Mouse (Mus musculus): ENCODE results near the gene Strn. TPM values are rescaled to one million over a fixed set of nuclear protein-coding genes. Genes with fewer than 3 reads are reported as not detected.

The Strn gene
- 3.3 and 8.5 TPM in 2 replicates for polyA plus RNA-seq (2011; ENCODE audit: insufficient read depth, insufficient read length, low replicate concordance, missing spikeins)

DNA sequence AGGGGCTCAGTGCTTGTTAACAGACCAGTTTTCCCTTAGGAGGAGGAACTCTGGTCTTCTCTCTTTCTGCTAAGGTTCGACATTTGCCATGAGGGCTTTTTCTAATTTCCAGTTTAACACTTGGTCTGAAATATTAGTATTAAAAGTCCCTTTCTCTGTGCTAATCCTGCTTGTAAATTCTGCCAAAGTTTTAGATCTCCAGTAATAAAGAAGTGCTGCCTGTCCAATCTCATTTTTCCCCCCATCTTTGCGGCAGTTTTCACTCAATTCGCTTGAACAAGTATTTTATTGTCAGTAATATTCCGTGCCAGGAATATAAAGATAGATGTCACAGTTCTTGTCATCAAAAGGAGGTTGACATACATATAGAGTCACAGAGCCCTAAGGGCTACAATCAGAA lies at the start of gene Strn:
TSS of gene Strn (minus strand) at position 101 of the 400 bp plus-strand sequence.
- no peaks in the 10 kb centered on the region; the same call in 1 of the 2 replicates for H3K4me1 ChIP-seq (ENCODE audit: control insufficient read depth, insufficient read depth, low read length)
- WGBS = 43% methylated on average over 4 of the region's 4 CpGs

DNA sequence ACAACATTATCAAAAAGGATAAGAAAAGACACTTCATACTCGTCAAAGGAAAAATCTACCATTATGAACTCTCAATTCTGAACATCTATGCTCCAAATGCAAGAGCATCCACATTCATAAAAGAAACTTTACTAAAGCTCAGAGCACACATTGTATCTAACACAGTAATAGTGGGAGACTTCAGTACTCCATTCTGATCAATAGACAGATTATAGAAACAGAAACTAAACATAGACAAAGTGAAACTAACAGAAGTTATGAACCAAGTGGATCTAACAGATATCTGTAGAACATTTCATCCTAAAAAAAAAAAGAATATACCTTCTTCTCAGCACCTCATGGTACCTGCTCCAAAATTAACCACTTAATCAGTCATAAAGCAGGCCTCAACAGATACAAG lies 41.8 kb upstream of the Strn start:
- no peaks in the 10 kb centered on the region for H3K4me1 ChIP-seq (ENCODE audit: control insufficient read depth, insufficient read depth, low read length)
- TF ChIP-seq CTCF (IDR thresholded peaks at IDR 0.05; ENCODE audit: control insufficient read depth, insufficient read depth, low read length) = no peak
- TF ChIP-seq POLR2A (IDR thresholded peaks at IDR 0.05; ENCODE audit: borderline replicate concordance, control insufficient read depth, low read depth, low read length) = no peak
- no peak overlapping the region for H3K4me3 ChIP-seq (replicated peaks; ENCODE audit: control insufficient read depth, low read depth, low read length)
- H3K27ac ChIP-seq (ENCODE audit: control insufficient read depth, insufficient read depth, low read depth, low read length, poor library complexity) = no peak overlapping the region
- 82% methylated on average over 1 of the region's 1 CpGs for WGBS

More for the DNA sequence above, at the start of gene Strn:
- H3K4me3 ChIP-seq (replicated peaks; ENCODE audit: control insufficient read depth, low read depth, low read length) = peak within 1 kb of the TSS; percentile 80
- TF ChIP-seq CTCF (IDR thresholded peaks at IDR 0.05; ENCODE audit: control insufficient read depth, insufficient read depth, low read length) = no peak
- no peak for TF ChIP-seq POLR2A (IDR thresholded peaks at IDR 0.05; ENCODE audit: borderline replicate concordance, control insufficient read depth, low read depth, low read length)
- H3K27ac ChIP-seq (ENCODE audit: control insufficient read depth, insufficient read depth, low read depth, low read length, poor library complexity) = peak within 1 kb of the TSS; percentile 97

DNA sequence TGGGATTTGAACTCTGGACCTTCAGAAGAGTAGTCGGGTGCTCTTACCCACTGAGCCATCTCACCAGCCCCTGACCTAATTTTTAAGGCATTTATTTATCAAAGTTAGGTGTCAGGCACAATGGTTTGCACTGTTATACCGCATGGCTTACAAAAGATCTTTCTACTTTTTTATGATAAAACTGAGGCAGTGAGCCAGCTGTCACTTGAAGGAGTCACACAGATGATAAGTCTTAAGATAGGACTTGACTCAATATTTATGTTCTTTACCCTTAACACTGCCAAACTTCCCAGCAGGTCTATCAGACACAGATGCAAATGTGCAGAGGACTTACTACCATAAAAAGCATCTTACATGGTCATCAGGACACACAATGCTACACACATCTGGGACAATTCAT lies 35.3 kb upstream of the Strn start:
- Histone ChIP-seq H3K27ac (ENCODE audit: control insufficient read depth, insufficient read depth, low read depth, low read length, poor library complexity) (no peak overlapping the region), H3K4me1 (ENCODE audit: control insufficient read depth, insufficient read depth, low read length) (no peaks in the 10 kb centered on the region), H3K4me3 (replicated peaks; ENCODE audit: control insufficient read depth, low read depth, low read length) (no peak overlapping the region)
- 68% methylated on average over 2 of the region's 2 CpGs for WGBS
- no peak for TF ChIP-seq POLR2A (IDR thresholded peaks at IDR 0.05; ENCODE audit: borderline replicate concordance, control insufficient read depth, low read depth, low read length)
- TF ChIP-seq CTCF (IDR thresholded peaks at IDR 0.05; ENCODE audit: control insufficient read depth, insufficient read depth, low read length) = no peak

DNA sequence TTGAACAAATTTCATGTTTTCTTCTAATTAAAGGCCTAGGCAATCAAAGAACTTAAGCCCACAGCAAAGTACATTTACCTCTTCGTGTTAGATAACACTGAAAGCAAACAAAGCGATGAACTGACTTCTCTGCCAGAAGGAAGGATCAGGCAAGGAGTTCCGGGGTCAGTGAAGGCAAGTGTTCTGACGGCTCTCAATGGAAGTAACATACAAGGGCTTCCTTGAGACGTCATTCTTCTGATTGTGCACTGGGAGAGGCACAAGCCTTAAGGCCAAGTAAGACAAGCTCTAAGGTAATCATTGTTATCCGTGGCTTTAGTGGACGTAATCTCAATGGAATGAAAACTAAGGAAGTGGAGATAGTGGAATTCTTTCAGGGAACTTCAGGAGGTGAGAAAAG lies 33.9 kb upstream of the Strn start:
- Histone ChIP-seq H3K27ac (ENCODE audit: control insufficient read depth, insufficient read depth, low read depth, low read length, poor library complexity) (no peak overlapping the region), H3K4me1 (ENCODE audit: control insufficient read depth, insufficient read depth, low read length) (no peaks in the 10 kb centered on the region), H3K4me3 (replicated peaks; ENCODE audit: control insufficient read depth, low read depth, low read length) (no peak overlapping the region)
- WGBS = 92% methylated on average over 7 of the region's 7 CpGs
- no peak for TF ChIP-seq CTCF (IDR thresholded peaks at IDR 0.05; ENCODE audit: control insufficient read depth, insufficient read depth, low read length)
- no peak for TF ChIP-seq POLR2A (IDR thresholded peaks at IDR 0.05; ENCODE audit: borderline replicate concordance, control insufficient read depth, low read depth, low read length)

DNA sequence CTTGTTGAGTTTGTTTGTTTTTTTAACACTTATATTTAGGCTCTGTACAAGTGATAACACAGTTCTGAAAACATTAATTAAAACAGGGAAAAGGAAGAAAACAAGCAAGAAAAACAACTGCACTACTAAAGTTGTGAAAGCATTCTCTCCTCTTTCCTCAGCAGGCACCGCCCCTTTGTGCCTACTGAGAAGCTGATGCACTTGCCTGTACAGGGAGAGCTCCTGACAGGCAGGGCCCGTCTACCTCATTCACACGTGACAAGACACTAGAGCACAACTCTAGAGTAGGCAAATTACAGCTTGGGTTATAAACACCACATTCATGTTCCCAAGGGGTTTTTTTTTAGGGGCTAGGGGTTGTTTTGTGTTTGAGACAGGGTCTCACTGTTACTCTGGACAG lies 32.3 kb upstream of the Strn start:
- 71% methylated on average over 3 of the region's 3 CpGs for WGBS
- no peak overlapping the region for H3K27ac ChIP-seq (ENCODE audit: control insufficient read depth, insufficient read depth, low read depth, low read length, poor library complexity)
- no peak overlapping the region for H3K4me3 ChIP-seq (replicated peaks; ENCODE audit: control insufficient read depth, low read depth, low read length)
- TF ChIP-seq CTCF (IDR thresholded peaks at IDR 0.05; ENCODE audit: control insufficient read depth, insufficient read depth, low read length) (no peak), POLR2A (IDR thresholded peaks at IDR 0.05; ENCODE audit: borderline replicate concordance, control insufficient read depth, low read depth, low read length) (no peak)
- no peaks in the 10 kb centered on the region for H3K4me1 ChIP-seq (ENCODE audit: control insufficient read depth, insufficient read depth, low read length)

DNA sequence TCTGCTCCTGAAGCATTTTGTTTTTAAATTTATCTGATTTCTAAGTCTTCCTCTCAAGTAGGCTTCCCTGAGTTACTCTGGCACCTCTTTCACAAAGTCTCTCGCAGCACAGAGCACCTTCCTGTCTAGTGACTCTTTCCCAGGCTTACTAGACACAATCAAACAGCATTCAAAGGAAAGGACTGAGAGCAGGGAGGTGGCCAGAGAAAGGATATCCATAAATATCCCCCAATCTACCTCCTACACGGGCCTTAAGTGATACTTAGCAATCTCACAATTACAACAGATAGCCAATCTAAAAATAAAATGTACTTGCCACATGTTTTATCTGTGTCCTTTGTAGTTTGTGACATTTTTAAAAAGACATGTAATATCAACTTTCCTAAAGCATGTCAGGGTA lies 31.9 kb upstream of the Strn start:
- Histone ChIP-seq H3K4me1 (ENCODE audit: control insufficient read depth, insufficient read depth, low read length) (no peaks in the 10 kb centered on the region), H3K27ac (ENCODE audit: control insufficient read depth, insufficient read depth, low read depth, low read length, poor library complexity) (no peak overlapping the region), H3K4me3 (replicated peaks; ENCODE audit: control insufficient read depth, low read depth, low read length) (no peak overlapping the region)
- TF ChIP-seq CTCF (IDR thresholded peaks at IDR 0.05; ENCODE audit: control insufficient read depth, insufficient read depth, low read length) (no peak), POLR2A (IDR thresholded peaks at IDR 0.05; ENCODE audit: borderline replicate concordance, control insufficient read depth, low read depth, low read length) (no peak)
- 64% methylated on average over 2 of the region's 2 CpGs for WGBS

DNA sequence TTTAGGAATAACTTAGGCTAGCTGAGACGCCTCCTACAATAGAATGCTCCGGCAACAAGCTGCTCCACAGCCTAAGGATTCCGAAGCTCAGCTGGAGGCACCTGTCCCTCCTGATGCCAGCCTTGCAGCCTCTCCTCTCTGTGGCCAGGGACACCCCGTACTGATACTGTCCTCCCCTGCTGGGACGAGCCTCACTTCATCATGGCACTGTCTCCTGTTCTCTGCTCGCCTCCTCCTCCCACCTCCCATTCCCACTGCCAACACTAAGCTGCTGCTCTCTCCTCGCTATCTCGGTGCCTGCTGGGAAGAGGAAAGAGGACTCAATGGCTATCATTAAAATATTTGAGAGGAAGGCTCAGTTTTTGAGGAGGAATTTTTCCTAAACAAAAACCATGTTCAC lies 30.6 kb upstream of the Strn start:
- no peak for TF ChIP-seq POLR2A (IDR thresholded peaks at IDR 0.05; ENCODE audit: borderline replicate concordance, control insufficient read depth, low read depth, low read length)
- TF ChIP-seq CTCF (IDR thresholded peaks at IDR 0.05; ENCODE audit: control insufficient read depth, insufficient read depth, low read length) = no peak
- WGBS = 84% methylated on average over 8 of the region's 8 CpGs
- Histone ChIP-seq H3K4me3 (replicated peaks; ENCODE audit: control insufficient read depth, low read depth, low read length) (no peak overlapping the region), H3K27ac (ENCODE audit: control insufficient read depth, insufficient read depth, low read depth, low read length, poor library complexity) (no peak overlapping the region), H3K4me1 (ENCODE audit: control insufficient read depth, insufficient read depth, low read length) (no peaks in the 10 kb centered on the region)

DNA sequence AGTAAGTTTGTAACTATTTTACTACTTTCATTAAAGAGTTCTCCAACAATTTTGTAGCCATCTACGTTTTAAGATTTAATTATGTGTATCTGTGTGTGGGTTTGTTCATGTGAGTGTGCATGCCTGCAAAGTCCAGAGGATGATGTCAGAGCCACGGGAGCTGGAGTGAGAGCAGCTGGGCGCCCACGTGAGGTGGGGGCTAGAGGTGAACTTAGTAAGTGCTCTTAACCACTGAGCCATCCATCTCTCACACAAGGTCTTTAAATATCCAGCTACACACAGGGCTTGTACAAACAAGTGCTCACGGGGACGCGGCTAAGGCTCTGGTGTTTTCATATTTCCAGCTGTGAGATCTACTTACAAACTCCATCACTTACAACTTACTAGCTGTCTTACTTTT lies 29.1 kb upstream of the Strn start:
- TF ChIP-seq CTCF (IDR thresholded peaks at IDR 0.05; ENCODE audit: control insufficient read depth, insufficient read depth, low read length) (no peak), POLR2A (IDR thresholded peaks at IDR 0.05; ENCODE audit: borderline replicate concordance, control insufficient read depth, low read depth, low read length) (no peak)
- H3K4me3 ChIP-seq (replicated peaks; ENCODE audit: control insufficient read depth, low read depth, low read length) = no peak overlapping the region
- H3K4me1 ChIP-seq (ENCODE audit: control insufficient read depth, insufficient read depth, low read length) = no peaks in the 10 kb centered on the region; the same call in 1 of the 2 replicates
- H3K27ac ChIP-seq (ENCODE audit: control insufficient read depth, insufficient read depth, low read depth, low read length, poor library complexity) = no peak overlapping the region
- 90% methylated on average over 7 of the region's 7 CpGs for WGBS

DNA sequence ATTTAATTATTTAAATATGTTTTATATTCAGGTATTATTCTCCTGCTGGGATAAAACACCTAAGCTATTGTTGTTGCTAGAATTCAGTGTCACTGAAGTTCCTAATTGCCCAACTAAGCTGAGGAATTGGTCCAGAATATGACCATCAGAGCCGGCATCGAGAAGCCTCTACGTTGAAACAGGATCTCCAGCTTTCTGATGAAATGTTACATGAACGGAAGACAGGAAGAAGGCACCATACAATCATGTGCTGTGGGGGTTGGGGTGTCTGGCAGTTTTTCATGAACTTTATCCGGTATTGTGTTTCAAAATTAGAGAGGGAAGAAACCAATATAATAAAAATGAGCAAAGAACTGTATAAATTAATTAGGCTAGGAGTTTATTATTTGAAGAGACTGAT lies 26.3 kb upstream of the Strn start:
- H3K27ac ChIP-seq (ENCODE audit: control insufficient read depth, insufficient read depth, low read depth, low read length, poor library complexity) = no peak overlapping the region
- WGBS = 49% methylated on average over 5 of the region's 5 CpGs
- TF ChIP-seq CTCF (IDR thresholded peaks at IDR 0.05; ENCODE audit: control insufficient read depth, insufficient read depth, low read length) (no peak), POLR2A (IDR thresholded peaks at IDR 0.05; ENCODE audit: borderline replicate concordance, control insufficient read depth, low read depth, low read length) (no peak)
- H3K4me1 ChIP-seq (ENCODE audit: control insufficient read depth, insufficient read depth, low read length) = no peaks in the 10 kb centered on the region; the same call in 1 of the 2 replicates
- no peak overlapping the region for H3K4me3 ChIP-seq (replicated peaks; ENCODE audit: control insufficient read depth, low read depth, low read length)
